ENCODE assay signal across 10 mouse cellular contexts in the genomic region with DNA sequence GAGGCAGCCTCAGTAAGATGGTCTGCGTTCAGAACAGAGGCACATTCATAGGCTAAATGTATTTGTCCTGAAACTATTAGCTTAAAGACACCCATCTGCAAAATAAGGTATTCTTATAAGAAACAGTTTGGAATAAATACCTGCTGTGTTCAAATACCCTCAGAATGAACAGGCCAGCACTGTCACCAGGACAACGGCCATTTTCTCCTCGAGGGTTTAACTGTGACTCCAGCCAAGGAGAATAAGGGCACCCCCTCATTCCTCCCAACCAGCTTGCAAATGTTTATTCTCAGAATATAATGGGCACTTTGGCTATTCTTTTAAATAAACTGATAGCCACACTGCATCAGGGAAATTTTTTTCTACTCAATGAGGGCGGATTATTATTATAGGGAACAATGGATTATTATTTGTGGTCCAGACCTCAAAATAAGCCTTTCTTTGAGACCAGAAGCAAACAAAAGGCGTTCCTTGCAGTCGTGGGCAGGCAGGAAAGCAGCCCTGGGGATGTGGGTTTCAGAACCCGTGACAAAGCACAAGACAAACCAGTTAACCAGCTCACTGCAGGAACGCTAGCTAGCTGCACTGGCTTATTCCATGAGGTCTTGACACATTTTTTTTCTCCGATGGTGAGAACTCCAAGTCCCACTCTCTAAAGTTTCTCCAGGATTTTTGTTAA. TPM values are rescaled to one million over a fixed set of nuclear protein-coding genes. Genes with fewer than 3 reads are reported as not detected.
DNase-seq lines count a peak whose midpoint lies in the region; ATAC-seq and TF ChIP-seq lines count a peak whose summit lies in the region.
"Had no signal": no experiment of that assay in that cellular context is flagged by ENCODE, and none has a peak within 500 bp of the region (broad histone marks: within the 10 kb centered on the region; RNA-seq: fewer than 3 reads in every experiment).

No protein-coding gene starts in this region.

- peaks cover 7% of the 10 kb centered on the region; the same call in 1 of the 2 replicates for H3K9me3 ChIP-seq in kidney, embryonic 16.5 days (ENCODE audit: low read length)
- peaks cover 2% of the 10 kb centered on the region; the same call in 1 of the 2 replicates for H3K9me3 ChIP-seq in forebrain, embryonic 13.5 days (replicated peaks)
- H3K9me3 ChIP-seq in midbrain, embryonic 12.5 days = no peaks in the 10 kb centered on the region

- TF ChIP-seq CTCF in brain, embryonic 14.5 days (IDR thresholded peaks at IDR 0.05; ENCODE audit: borderline replicate concordance, extremely low read depth, insufficient read depth, insufficient read length) = no peak

- no peak overlapping the region for H3K9ac ChIP-seq in kidney, embryonic 16.5 days (replicated peaks; ENCODE audit: low read length)
- no peak overlapping the region for H3K9ac ChIP-seq in forebrain, embryonic 13.5 days
- no peak overlapping the region for H3K9ac ChIP-seq in midbrain, embryonic 12.5 days (replicated peaks)

- no peak overlapping the region for H3K4me3 ChIP-seq in kidney, embryonic 16.5 days (ENCODE audit: low read length)
- H3K4me3 ChIP-seq in forebrain, embryonic 13.5 days = no peak overlapping the region
- no peak overlapping the region for H3K4me3 ChIP-seq in midbrain, embryonic 12.5 days

- 0 out of 2 replicates have a peak, but pooled peaks cover 3% of the 10 kb centered on the region for H3K4me1 ChIP-seq in kidney, embryonic 16.5 days (ENCODE audit: insufficient read depth, low read length)
- peaks cover 21% of the 10 kb centered on the region for H3K4me1 ChIP-seq in forebrain, embryonic 13.5 days
- H3K4me1 ChIP-seq in midbrain, embryonic 12.5 days = peaks cover 22% of the 10 kb centered on the region

- H3K36me3 ChIP-seq in kidney, embryonic 16.5 days (ENCODE audit: insufficient read depth, low read length) = peaks cover 36% of the 10 kb centered on the region
- peaks cover 44% of the 10 kb centered on the region for H3K36me3 ChIP-seq in forebrain, embryonic 13.5 days (ENCODE audit: poor library complexity, severe bottlenecking)
- peaks cover 39% of the 10 kb centered on the region for H3K36me3 ChIP-seq in midbrain, embryonic 12.5 days

- no peak for DNase-seq in kidney, postnatal 10 days
- peak; percentile 75 for DNase-seq in brain, embryonic 14.5 days (ENCODE audit: low read depth)
- no peak for DNase-seq in spleen, adult 12 weeks (ENCODE audit: low spot score)
- no peak for DNase-seq in thymus, adult 18-20 months
- no peak for DNase-seq in embryo, embryonic 10.5 days (ENCODE audit: low spot score)
- DNase-seq: kidney, postnatal 4 days; lung, postnatal 10 days had no signal

- no peak for ATAC-seq in kidney, embryonic 16.5 days (ENCODE audit: low FRiP score, low TSS enrichment)
- peak; percentile 56; the same call in 1 of the 2 replicates for ATAC-seq in forebrain, embryonic 13.5 days
- ATAC-seq in midbrain, embryonic 12.5 days (ENCODE audit: low FRiP score, low read depth) = peak; percentile 63

- H3K27ac ChIP-seq in kidney, embryonic 16.5 days (ENCODE audit: low read length) = peak overlapping the region; percentile 30; the same call in 1 of the 2 replicates
- peak overlapping the region; percentile 59; the same call in 1 of the 2 replicates for H3K27ac ChIP-seq in forebrain, embryonic 13.5 days
- H3K27ac ChIP-seq in midbrain, embryonic 12.5 days (replicated peaks) = peak overlapping the region; percentile 72

- WGBS in kidney, embryonic 16.5 days = 71% methylated on average over 9 of the region's 9 CpGs
- WGBS in forebrain, embryonic 13.5 days = 5% methylated on average over 9 of the region's 9 CpGs
- WGBS in midbrain, embryonic 12.5 days = 16% methylated on average over 9 of the region's 9 CpGs

- TF ChIP-seq POLR2A in brain, embryonic 14.5 days (IDR thresholded peaks at IDR 0.05; ENCODE audit: borderline replicate concordance, extremely low read depth, insufficient read depth, insufficient read length, poor library complexity, severe bottlenecking) = no peak

- H3K27me3 ChIP-seq in kidney, embryonic 16.5 days (ENCODE audit: insufficient read depth, low read length) = no peaks in the 10 kb centered on the region
- no peaks in the 10 kb centered on the region for H3K27me3 ChIP-seq in forebrain, embryonic 13.5 days
- H3K27me3 ChIP-seq in midbrain, embryonic 12.5 days = no peaks in the 10 kb centered on the region

- no peak overlapping the region for H3K4me2 ChIP-seq in kidney, embryonic 16.5 days (replicated peaks; ENCODE audit: low read depth, low read length)
- H3K4me2 ChIP-seq in forebrain, embryonic 13.5 days = peak overlapping the region; percentile 19; the same call in 1 of the 2 replicates
- H3K4me2 ChIP-seq in midbrain, embryonic 12.5 days (replicated peaks) = peak overlapping the region; percentile 6; the same call in 1 of the 2 replicates

RNA-seq across cellular contexts. Expression of a gene that starts 23.9 kb away (rescaled TPM):
- 221 and 236 TPM in 2 replicates for polyA plus RNA-seq in kidney, embryonic 16.5 days (2015; fragmentation: Nextera tagmentation; extraction: Ambion mirVana)
- 142 and 156 TPM in 2 replicates for polyA plus RNA-seq in brain, embryonic 14.5 days (2012; rRNA removed)
- 127 and 131 TPM in 2 replicates for polyA plus RNA-seq in forebrain, embryonic 13.5 days (2015; fragmentation: Nextera tagmentation; extraction: Ambion mirVana)
- 133 and 139 TPM in 2 replicates for polyA plus RNA-seq in midbrain, embryonic 12.5 days (2016; fragmentation: Nextera tagmentation; extraction: Ambion mirVana)
